Mouse (Mus musculus) spleen, adult 2 months (tissue): Measurements from ENCODE around the gene Aen.

Source experiments
- CTCF ChIP-seq: fragments of 200-500 bp; IDR thresholded peaks from 2 replicates; pipeline ENCODE4 v1.5.1; 2011; ENCODE audit warnings: mild to moderate bottlenecking, inconsistent platforms; ENCODE audit not compliant: insufficient read depth, insufficient read length, insufficient replicate concordance; ENCODE audit errors: extremely low read depth
- POLR2A ChIP-seq: fragments of 200-500 bp; IDR thresholded peaks from 2 replicates; pipeline ENCODE4 v1.6.1; 2011; ENCODE audit warnings: low read depth, low read length, inconsistent platforms

DNA sequence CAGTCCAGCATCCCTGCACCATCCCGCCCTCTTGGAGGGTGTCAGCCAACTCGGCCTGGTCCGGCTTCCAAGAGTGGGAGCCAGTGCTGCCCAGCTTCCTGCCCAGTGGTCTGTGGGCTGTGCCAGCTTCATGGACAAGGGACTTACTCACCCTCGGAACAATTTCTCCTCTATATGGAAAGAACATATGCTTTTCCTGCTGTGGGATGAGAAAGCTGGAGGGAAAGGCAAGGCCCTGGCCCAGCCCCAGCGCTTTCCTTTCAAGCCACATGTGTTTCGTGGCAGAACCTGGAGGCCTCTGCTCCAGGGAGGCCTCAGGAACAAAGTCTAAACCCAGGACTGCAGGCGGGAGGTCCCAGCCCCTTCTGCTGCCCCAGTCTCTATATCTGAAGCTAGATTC is 30.0 kb downstream of the Aen start:
- no peak for TF ChIP-seq CTCF
- TF ChIP-seq POLR2A = no peak
